Mouse (Mus musculus) myocyte (in vitro differentiated cells): ENCODE data around the gene Ssc5d.

ENCODE experiments used
- MYOD1 ChIP-seq, 3 experiments: IDR thresholded peaks; one replicate each; pipeline ENCODE4 v1.6.1; 2011; ENCODE audit warnings: control low read depth in 2 of 3, low read depth in 2 of 3, mild to moderate bottlenecking in 2 of 3, moderate library complexity in 1 of 3; ENCODE audit not compliant: insufficient read length in 2 of 3, control insufficient read depth in 1 of 3
- POLR2A ChIP-seq: IDR thresholded peaks from one replicate; pipeline ENCODE4 v1.6.1; 2011; ENCODE audit warnings: low read depth, mild to moderate bottlenecking, control low read depth, moderate library complexity; ENCODE audit not compliant: insufficient read length
- SRF ChIP-seq: IDR thresholded peaks from one replicate; pipeline ENCODE4 v1.6.1; 2011; ENCODE audit warnings: low read depth; ENCODE audit not compliant: control insufficient read depth, insufficient read length
- TCF12 ChIP-seq: IDR thresholded peaks from one replicate; pipeline ENCODE4 v1.6.1; 2011; ENCODE audit warnings: mild to moderate bottlenecking, control low read depth; ENCODE audit not compliant: poor library complexity, insufficient read depth, severe bottlenecking
- TCF3 ChIP-seq: IDR thresholded peaks from one replicate; pipeline ENCODE4 v1.6.1; 2011; ENCODE audit warnings: low read depth, control low read depth; ENCODE audit not compliant: insufficient read length
- USF1 ChIP-seq: IDR thresholded peaks from one replicate; pipeline ENCODE4 v1.6.1; 2011; ENCODE audit warnings: low read depth, mild to moderate bottlenecking, control low read depth, moderate library complexity

DNA sequence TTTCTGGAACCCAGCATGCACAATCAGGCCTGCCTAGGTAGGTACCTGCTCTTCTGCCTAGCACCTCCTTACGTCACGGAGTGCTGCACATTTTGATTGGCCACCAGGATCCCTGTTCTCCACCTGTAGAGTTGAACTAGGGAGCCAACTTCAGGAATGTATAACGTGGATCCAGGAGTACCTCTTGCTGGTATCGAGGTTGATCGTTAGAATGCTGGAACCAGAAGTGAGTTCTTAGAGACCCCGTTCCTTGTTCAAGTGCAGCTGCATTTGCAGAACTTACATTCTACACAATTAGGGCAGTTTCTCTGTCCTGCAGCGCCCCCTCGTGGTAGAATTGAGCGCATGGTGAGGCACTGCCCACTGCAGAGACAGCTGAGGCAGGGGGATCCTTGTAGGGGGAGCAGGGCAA, 14.5 kb downstream of the Ssc5d start:
- TF ChIP-seq TCF12 (no peak), USF1 (no peak), POLR2A (no peak), MYOD1 (IDR thresholded peaks at IDR 0.05; ENCODE audit: control insufficient read depth in 1 of 3, insufficient read length in 2 of 3, low read depth in 2 of 3) (no peak), SRF (no peak), TCF3 (no peak)
